Mouse (Mus musculus) mouse trophoblast stem cell (cell line): Measurements from ENCODE around the gene AA986860.

Experiments
- in situ Hi-C, 2 experiments: fragments of 300-500 bp; cut with MseI, MboI; formaldehyde crosslinking; loops; 2 replicates in 1 of 2; 3 replicates in 1 of 2; pipeline ENCODE4 v1.15.1; 2025

Gene AA986860

GRCm38 (mm10) chr1:130731741-130732337, at the start of gene AA986860:
Gene AA986860 (plus strand): TSS chr1:130731976.
- in situ Hi-C loops, result no loop called here

GRCm38 (mm10) chr1:130683905-130684304, 47.9 kb upstream of the AA986860 start:
- in situ Hi-C loops, result no loop called here

GRCm38 (mm10) chr1:130698601-130699000, 33.2 kb upstream of the AA986860 start:
- in situ Hi-C loops, result loop anchor here in 1 of 2 experiments (10.0 kb wide), 1 partner anchor 76 kb away; no protein-coding TSS in a partner anchor

GRCm38 (mm10) chr1:130699937-130700633, 31.7 kb upstream of the AA986860 start:
- in situ Hi-C loops, result loop anchor here in 1 of 2 experiments (10.0 kb wide), 1 partner anchor 75 kb away; no protein-coding TSS in a partner anchor

DNA sequence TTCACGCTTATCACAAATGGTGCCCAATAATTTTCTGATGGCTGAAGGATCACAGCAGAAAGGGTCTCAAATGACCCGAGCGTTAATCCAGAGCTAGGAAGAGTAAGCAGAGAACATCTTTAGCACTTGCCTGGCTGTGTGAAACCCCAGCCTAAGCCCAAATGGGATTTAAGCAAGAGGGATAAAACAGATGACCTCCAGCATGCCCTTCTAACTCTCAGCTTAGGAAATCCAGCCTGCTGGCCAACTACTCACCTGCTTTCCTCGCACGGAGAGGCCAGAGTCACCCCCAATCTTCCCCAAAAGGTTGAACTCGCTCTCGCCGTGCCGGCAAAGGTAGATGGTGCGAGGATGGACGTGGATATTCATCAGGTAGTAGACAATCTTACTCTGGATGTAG, 29.8 kb upstream of the AA986860 start:
- in situ Hi-C loops, result no loop called here

DNA sequence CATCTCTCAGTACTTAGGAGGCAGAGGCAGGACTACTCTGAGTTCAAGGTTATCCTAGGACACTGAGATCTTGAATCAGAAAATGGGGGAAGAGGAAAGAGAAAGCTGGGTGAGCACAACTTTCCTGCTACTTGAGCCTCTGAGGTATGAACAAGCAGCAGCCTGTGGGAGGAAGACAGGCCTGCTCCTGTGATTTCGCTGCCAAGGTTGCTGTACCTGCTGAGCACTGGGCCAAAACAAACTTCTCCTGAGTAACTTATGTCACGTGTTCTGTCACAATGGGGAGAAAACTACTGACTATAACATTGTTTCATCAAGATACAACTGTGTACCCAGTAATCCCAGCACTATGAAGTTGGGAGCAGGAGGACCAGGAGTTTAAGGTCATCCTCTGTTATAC, 28.2 kb upstream of the AA986860 start:
- in situ Hi-C loops, result no loop called here

DNA sequence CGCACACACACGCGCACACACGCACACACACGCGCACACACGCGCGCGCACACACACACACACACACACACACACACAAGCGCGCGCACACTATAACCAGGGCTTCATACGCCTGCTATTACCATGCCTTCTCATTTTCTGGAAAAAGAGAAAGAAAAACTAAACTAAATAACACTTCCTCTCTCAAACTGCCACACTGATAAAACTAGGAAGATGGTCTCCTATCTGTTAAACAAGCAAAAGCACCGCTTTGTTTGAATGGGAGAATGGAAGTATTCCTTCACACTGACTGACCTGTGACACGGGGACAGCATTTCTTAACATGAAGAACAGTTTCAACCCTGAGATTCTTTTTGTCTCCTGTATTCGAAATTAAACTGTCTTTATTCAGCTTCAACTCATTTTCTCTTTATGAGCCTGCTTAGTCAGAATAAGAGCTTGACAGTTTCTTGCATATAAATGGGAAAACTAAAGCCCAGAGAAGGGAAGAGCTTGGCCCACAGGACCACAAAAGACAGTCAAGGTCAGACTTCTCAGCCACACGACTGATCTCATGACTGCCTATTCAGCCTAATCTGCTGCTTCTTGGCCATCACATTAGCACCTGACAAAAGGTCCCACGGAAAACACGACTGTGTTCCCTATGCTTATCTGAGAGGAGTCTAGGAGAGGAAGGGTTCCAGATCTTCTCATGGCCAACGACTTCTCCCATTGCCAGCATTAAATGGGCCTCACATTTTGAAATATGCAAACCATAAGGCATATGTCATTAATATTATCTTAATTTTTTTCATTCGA, 21.3 kb upstream of the AA986860 start:
- in situ Hi-C loops, result no loop called here

- in situ Hi-C loops, result no loop called here
These were observed 17.7 kb upstream of the AA986860 start for GRCm38 (mm10) chr1:130714046-130714445.

GRCm38 (mm10) chr1:130715561-130716217, 16.1 kb upstream of the AA986860 start, which contains the start of gene Gm29427:
Gene Gm29427 (minus strand): TSS chr1:130715799.
- in situ Hi-C loops, result no loop called here

GRCm38 (mm10) chr1:130716218-130716512, 15.6 kb upstream of the AA986860 start:
- in situ Hi-C loops, result no loop called here

DNA sequence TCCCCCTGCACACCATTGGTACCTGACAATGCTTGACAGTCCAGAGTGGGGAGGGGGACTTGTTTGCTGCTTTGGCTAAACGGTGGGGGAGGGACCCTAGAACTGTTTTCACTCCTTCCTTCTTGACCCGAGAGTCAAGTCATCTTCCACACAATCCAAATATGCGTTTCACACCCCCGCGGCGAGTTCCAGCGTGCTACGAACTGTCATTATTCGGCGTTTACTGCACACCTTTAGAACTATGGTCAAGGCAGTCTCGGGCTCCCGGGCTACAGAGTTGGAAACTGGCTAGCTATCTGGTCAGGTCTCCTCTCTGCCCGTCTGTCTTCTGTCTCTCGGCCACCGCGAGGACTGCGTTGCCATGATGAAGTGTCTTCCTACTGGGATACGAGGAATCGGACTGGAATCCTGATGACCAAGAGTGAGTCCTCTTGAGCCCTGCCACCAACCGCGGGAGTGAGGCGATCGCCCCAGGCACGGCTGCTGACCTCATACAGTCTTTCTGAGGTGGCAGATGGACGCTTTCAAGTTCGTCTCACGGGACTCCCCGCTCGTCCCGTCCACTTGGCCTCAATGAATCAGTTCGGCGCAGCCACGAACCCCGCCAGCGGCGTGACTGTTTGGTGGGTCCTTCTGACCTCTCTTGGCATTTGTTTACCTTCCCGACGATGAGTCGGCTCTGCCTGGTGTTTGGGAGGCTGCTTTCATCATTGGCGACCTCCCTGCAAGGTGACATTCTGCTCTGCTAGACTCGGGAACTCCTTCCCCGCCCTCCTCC, 15.1 kb upstream of the AA986860 start:
- in situ Hi-C loops, result no loop called here

GRCm38 (mm10) chr1:130717291-130717871, 14.4 kb upstream of the AA986860 start, which contains the start of gene Yod1:
Gene Yod1 (plus strand): TSS chr1:130717327.
- in situ Hi-C loops, result no loop called here

DNA sequence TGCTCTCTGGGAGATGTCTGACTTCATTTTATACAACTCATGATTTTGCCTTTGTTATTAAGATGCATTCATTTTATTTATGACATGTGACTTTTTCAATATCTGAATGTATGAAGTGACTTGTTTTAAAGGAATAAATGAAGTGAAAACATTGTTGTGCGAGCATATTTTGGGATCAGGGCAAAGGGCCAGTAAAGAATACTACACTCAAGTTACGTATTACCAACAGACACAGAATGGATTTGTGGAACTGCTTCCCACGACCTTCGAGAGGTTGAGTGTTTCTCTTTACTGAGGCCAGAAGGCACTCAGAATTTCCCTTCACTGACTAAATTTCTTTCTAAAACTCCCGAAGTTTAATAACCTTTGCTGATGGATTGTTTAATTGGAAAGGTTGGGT, 7.6 kb upstream of the AA986860 start:
- in situ Hi-C loops, result no loop called here

GRCm38 (mm10) chr1:130726396-130726795, 5.4 kb upstream of the AA986860 start:
- in situ Hi-C loops, result no loop called here

DNA sequence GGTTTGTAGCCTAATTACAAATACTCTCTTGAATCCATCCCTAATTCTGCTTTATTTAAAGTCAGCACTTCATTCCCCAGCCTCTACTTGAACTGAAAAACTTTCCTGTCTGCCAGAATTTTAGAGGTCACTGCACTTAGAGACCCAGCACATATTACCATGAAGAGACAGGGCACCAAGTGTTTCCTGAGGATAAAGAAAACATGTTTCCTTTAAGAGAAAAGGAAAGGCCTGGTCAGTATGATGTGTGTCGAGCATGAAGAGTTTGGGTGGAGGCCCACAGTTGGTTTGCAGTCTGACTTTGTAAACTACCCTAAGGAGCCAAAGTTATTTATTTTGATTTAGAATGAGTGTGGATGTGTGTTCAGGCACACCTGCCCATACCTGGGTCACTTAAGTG, 3.7 kb upstream of the AA986860 start:
- in situ Hi-C loops, result no loop called here

DNA sequence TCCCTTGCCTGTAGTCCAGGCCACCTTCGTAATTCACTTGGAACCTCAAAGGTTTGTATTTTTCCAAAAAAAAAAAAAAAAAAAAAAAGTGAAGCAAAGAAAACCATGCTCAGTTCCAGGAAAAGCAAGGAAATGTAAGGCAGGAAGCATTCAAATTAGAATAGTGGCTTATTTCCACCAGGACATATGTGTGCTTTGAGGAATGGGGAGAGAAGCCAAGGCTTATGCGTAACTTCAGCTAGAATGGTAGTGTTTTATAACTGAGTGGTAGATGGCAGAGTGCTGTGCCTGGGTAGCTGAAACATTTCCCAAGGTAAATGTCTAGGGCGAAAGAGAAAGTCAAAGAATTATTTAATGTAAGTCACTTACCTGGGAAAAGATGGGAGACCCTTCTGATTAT, 3.1 kb upstream of the AA986860 start:
- in situ Hi-C loops, result no loop called here

DNA sequence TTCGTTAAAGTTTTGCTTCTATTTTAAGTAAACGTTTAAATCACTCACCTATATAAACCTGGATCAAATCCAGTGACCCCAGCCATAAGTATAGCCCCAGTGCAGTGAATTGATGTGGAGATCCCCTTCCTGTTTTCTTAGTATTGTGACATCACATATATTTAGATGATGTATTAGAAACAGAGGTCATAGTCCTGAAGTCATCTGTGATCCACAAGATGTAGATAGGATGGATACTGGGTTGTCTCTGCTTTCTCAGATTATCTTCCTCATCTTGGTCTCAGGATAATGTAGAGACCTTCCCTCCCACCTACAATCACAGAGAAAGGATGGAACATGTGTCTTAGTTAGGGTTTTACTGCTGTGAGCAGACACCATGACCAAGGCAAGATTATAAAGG, 2.6 kb upstream of the AA986860 start, which contains the start of gene Pfkfb2:
Pfkfb2 (minus strand) TSS at position 101 of the 400 bp plus-strand sequence.
- in situ Hi-C loops, result no loop called here

DNA sequence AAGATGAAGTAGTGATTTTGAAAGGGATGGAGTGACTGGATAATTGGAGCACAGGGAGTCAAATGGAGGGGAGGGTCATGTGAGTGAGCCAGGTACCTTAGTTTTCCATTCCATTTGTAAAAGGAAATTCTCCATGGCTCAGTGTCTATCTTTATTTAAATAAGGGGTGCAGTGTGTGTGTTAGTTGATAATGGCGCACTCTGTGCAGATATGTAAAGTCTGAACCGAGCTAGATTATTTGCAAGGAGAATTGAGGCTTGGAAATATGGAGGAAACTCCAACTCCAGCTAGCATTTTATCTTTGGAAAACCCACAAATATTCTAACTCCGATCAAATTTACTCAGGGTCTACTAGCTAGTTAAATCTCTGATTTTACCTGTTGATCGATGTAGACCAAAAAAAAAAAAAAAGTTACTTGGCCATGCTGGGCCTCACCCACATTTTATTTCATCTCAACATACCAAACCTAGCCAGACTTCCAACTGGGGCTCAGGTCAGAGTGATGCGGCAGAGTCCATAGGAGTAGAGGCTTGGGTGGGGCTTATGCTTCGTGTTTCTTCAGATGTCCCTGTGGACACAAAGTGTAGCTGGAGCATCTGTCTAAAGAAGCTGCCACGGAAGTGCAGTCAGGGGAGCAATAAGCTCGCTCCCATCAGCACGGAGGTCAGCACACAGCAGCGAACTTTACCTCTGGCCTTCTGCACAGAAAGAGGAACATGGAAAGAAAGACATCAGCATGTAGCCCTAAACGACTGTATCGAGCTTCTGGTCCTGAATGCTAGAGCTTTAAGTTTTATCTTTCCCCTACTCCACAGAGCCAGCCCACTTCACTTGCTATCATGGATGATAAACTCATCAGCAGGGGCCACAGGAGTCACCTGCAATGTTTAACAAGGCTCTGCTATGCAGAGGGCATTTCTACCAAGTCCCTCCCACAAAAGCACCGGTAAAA, 1.2 kb downstream of the AA986860 start:
- in situ Hi-C loops, result no loop called here

DNA sequence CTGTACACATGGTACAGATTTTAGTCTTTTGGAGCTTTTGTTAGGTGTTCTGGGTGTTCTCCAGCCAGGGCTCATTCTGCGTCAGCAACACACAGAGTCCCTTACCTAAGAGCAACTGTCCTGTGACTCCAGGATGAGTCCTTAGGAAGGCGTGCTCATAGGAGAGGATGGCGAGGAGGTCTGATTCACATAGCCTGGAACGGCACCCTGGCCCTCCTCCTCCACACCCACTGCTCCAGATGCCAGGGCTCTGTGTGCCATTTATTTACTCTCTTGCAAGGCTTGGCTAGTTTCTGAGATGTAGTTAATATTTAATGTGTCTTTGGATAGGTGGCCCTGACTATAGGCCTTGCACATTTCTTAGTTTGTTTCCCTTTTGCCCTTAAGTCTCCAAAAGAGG, 1.9 kb downstream of the AA986860 start:
- in situ Hi-C loops, result no loop called here

DNA sequence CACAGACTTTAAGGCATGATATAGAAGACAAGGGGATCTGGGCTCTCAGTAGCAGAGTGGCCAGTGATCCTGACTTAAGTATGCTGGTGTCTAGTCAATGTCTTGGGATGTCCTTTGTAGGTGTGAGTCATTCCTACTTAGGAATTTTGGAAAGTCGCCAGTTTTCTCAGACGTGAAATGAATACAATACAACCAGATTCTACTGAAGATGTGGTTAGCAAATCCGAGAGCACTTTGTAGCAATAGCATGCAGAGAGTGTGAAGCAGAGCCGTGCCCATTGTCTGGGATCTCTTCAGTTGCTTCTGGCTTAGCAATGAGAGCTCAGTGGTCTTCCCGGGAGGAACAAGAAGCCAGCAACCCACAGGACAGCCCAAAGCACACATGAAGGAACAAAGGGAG, 2.7 kb downstream of the AA986860 start:
- in situ Hi-C loops, result no loop called here
